Mouse (Mus musculus) ovary, postnatal 10 days (tissue): ENCODE results near the gene Gm7945.
"Not testable (repeated sequence)": the region's sequence is repeated elsewhere in the genome, so short reads cannot be mapped to it uniquely, and the experiment has no call there.

Experiments
- DNase-seq: peaks from one replicate; pipeline ENCODE4 v3.0.0; 2022; ENCODE audit warnings: low spot score

The Gm7945 gene

GRCm38 (mm10) chr14:41386279-41386678 is at the start of gene Gm7945:
TSS of gene Gm7945 (minus strand) at chr14:41386379.
- not testable (repeated sequence) for DNase-seq

GRCm38 (mm10) chr14:41425393-41426075 is 39.4 kb upstream of the Gm7945 start:
- DNase-seq, result not testable (repeated sequence)

GRCm38 (mm10) chr14:41424694-41425093 is 38.5 kb upstream of the Gm7945 start:
- peak; percentile 1 for DNase-seq

- not testable (repeated sequence) for DNase-seq
Observed at GRCm38 (mm10) chr14:41408181-41408580, 22.0 kb upstream of the Gm7945 start, which contains the start of gene Gm6482. TSS of gene Gm6482 (minus strand) at chr14:41408281.

- DNase-seq, result not testable (repeated sequence)
Observed at GRCm38 (mm10) chr14:41348309-41348708, 37.9 kb downstream of the Gm7945 start, which contains the start of gene Gm5798. TSS of gene Gm5798 (plus strand) at chr14:41348609.
